Mouse (Mus musculus): Measurements from ENCODE around the gene Hspbap1.

The Hspbap1 gene

DNA sequence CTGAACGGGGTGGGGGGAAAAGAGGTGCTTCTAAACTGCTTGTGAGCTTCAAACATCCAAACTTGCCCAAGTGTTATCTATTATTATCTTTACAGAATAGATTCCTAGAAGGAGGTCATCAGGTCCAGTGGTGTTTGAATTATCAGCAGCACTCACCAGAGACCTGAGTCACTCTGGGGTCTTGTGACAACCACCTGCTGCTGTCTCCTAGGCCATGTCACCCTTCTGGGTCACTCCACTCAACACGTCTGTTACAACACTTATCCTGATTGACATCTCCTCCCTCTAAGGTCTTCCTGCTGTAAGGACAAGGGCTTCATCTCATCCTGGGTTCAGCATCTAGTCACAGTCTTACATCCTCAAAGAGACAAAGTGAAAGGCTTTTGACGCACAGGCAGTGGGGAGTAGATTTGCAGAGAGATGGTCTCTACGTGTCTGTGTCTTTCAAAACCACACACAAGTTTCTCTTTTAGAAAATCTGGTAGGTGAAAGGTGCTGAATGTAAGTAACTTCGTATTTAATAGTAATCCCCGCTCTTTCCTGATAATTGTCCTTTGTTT lies 21.9 kb downstream of the Hspbap1 start:
- no peak for DNase-seq (ENCODE audit: low spot score)

DNA sequence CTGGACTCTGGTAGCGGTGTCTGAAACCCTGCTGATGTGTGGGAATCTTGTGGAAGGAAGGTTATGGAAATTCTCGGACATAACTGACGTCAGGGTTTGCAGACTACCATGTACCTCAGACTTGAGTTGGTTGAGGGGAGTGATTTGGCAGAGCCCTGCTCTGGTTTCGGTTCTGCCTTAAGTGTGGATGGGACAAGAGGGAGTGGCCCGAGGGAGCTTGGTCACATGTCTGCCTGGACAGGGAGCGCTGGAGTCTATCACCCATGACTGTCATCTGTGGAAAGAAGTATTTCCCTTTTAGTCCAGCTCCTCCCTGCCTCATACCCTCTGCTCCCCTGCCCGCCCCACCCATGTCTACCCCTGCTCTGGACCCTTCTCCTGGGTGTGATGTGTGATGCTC lies 32.0 kb downstream of the Hspbap1 start:
- DNase-seq (ENCODE audit: low spot score) = no peak

DNA sequence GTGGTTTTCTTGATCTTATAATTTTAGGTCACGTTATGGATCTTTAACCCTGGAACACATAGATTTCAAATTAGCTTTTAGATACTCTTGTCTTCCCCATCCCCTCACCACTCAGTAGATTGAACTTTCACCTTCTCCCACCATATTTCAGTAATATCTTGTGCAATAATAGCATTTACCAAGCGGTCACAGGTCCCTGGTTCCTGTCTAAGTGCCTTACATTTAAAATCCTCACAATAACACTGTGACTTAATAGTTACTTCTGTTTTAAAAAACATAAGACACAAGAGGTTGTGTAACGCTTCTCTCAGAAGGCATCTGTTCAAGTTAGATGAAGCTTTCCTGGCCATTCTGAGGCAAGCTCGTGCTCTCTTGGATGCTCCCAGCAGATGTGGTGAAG lies 33.5 kb downstream of the Hspbap1 start:
- DNase-seq (ENCODE audit: low spot score) = no peak

GRCm38 (mm10) chr16:35806973-35807662 lies 36.9 kb downstream of the Hspbap1 start:
- DNase-seq (ENCODE audit: low spot score) = no peak

GRCm38 (mm10) chr16:35807663-35807992 lies 37.5 kb downstream of the Hspbap1 start:
- DNase-seq (ENCODE audit: low spot score) = no peak

GRCm38 (mm10) chr16:35808838-35809237 lies 38.7 kb downstream of the Hspbap1 start:
- DNase-seq (ENCODE audit: low spot score) = no peak

DNA sequence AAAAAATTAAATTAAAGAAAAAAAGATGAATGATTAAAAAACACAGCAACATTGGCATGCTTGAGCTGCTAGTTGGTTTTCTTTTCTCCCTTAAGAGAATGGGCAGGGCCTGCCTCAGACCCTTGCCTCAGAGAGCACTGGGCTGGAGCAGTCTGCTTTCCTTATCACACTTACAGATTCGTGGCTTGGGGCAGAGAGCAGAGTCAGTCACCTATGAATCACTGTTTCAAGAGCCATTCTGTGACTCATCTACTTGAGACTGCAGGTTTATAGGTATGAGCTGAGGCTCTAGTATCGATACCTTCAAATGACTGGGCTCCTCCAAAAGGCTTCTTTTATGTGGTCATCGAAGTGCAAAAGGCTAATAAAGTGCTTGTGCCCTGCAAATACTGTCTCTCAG lies 42.9 kb downstream of the Hspbap1 start:
- DNase-seq (ENCODE audit: low spot score) = no peak

DNA sequence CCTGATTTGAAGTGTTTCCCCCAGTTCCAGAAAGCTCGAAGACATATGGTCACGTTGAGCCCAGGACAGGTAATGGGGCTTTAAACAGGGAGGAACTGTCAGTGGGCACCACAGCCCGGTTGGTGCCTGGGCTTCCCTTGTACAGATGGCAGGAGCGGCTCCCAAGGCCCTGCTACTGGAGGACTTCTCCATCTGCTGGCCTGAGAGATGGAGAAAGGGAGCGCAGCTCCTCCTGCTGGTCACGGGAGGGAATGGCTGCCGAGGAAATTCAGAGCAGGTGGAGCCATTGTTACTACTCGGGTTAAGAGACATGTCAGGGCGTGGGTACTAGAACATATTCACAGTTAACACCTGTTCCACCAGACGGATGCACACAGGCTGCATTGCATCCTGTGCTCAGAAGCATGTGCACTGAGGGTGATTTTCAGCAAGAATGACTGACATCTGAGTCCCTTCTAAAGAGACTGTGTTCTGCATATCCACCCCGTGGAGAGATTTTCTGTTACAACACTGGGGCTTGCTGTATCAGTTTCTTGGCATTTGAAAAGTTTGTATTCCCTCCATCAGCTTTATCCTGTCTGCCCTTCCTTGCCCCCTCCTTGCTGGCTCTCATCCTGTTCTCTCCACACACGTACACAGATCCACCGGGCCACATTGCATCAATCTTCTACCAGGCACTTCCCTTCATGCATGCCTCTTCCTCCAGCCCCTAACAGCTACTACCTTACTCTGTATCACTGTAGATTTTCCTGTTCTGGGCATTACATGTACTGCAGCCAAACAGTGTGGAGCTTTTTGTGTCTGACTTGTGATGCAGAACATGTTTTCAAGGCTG lies 47.3 kb downstream of the Hspbap1 start:
- peak; percentile 77 for DNase-seq (ENCODE audit: low spot score)

GRCm38 (mm10) chr16:35829999-35830398 lies 59.8 kb downstream of the Hspbap1 start:
- no peak for DNase-seq (ENCODE audit: low spot score)

DNA sequence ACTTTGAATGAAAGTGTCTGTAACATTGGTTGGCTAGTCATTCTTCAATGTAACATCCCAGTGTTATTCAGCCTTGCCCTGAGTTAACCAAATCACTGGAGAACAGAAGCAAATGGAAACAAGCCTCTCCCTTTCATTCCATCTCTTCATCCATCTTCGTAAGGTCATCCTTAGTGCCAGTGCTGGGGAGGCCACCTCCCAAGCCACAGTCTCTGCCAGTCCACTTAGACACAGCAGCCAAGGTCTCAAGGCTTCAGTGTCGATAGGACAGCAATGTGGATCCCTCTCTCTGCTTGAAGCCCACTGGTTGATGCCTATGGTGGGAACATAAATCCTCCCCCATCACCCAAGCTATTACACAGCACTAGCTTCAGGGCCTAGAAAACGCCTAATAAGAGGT lies 62.8 kb downstream of the Hspbap1 start:
- DNase-seq (ENCODE audit: low spot score) = no peak

- no peak for DNase-seq (ENCODE audit: low spot score)
Measured at GRCm38 (mm10) chr16:35834653-35835052, 64.5 kb downstream of the Hspbap1 start.

DNA sequence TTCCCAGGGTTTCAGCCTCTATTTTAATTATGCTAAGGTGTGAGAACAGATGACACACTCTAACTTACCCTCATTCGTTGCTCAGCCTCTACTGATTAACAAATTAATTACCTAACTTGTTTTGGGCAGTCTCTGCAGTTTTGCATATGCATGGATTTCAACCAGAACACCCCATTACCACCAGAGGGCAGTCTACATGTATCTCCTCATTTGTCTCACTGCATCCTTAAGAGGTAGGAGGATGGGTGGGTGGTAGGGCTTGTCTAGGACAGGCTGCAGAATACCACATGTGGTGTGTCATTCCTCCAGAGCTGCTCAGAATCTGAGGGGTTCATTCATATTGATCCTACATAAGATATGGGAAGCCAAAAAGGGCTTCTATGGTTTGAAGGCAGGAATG lies 69.5 kb downstream of the Hspbap1 start:
- peak; percentile 29 for DNase-seq (ENCODE audit: low spot score)

DNA sequence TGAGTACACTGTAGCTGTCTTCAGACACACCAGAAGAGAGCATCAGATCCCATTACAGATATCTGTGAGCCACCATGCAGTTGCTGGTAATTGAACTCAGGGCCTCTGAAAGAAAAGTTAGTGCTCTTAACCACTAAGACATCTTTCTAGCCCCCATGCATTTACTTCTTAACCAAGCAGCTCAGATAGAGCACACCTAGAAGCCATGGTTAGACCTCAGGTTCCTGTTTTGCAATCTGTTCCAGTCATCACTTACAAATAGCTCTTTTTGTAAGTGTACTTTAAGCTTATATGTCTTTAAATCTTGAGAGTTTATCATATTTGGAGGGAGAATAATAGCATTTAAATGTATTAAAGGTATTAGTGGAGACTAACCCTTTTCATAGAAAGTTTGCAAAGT lies 77.0 kb downstream of the Hspbap1 start:
- no peak for DNase-seq (ENCODE audit: low spot score)

DNA sequence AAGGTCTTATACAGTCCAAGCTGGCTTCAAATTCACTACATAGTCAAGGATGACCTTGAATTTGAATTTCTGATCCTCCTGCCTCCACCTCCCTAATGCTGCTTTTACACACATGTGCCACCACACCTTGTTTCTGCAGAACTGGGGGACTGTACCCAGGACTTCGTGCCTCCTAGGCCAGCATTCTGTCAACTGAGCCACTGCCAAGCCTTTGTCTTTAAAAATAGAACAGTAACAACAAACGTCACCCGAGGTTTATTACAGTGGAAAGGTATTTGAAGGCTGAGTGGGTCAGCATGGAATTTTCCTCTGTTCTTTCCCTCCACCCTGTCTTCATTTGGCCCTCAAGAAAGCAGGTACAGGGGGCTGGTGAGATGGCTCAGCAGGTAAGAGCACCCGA lies 85.7 kb downstream of the Hspbap1 start:
- no peak for DNase-seq (ENCODE audit: low spot score)

DNA sequence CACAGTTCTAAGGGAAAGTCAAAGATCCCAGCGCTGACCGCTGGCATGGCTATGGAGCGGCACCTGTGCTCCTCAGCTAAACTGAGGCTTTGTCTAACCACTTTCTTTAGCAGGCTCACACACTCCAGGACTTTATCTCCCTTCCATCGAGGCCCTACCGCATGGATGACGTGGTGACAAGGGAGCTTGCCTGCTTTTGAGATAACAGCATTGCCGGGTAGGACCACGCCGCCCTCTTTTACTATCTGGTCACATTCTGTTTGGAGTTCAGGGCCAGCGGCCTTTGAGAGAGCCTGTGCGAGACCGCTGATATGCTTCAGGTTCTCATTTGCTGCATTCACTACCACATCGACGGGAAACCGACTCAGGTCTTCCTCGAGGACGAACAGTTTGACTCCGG lies 86.6 kb downstream of the Hspbap1 start:
- no peak for DNase-seq (ENCODE audit: low spot score)

- DNase-seq (ENCODE audit: low spot score) = no peak
Measured at GRCm38 (mm10) chr16:35860236-35860635, 90.1 kb downstream of the Hspbap1 start.

DNA sequence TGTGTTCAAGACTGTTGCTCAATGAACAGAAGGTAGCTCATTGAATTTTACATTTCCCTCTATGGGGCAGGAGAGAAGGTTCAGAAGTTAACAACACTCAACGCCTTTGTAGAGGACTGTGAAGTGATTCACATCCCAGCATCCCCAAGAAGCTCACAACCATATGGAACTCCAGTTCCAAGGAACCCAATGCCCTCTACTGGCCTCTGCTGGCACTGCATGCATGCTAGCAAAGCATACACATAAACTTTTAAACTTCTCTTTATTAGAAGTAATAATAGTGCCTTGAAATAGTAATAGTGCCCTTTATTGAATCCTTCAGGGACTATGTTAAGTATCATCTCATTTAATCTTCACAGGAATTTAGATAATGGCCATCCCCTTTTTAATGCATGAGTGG lies 91.9 kb downstream of the Hspbap1 start:
- no peak for DNase-seq (ENCODE audit: low spot score)

GRCm38 (mm10) chr16:35867726-35868125 lies 97.6 kb downstream of the Hspbap1 start:
- no peak for DNase-seq (ENCODE audit: low spot score)

GRCm38 (mm10) chr16:35869126-35869525 lies 99.0 kb downstream of the Hspbap1 start:
- DNase-seq (ENCODE audit: low spot score) = peak; percentile 9

DNA sequence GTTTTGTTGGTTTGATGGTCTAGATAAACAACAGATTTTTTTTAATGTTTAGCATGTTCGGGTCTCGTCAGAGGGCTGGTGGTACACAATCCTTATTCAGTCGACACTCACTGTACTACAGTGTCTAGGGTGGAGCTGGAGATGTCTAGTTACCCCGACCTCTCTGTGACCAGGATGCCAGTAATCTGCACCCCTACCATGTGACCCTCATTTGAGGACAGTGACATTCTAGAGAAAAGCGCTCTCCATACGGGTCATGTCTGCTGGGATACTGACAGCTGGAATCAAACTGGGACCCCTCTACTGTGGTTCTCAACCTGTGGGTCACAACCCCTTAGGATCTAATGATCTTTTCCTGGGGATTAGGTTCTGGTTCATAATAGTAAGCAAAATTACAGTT lies 99.5 kb downstream of the Hspbap1 start:
- no peak for DNase-seq (ENCODE audit: low spot score)

- DNase-seq (ENCODE audit: low spot score) = no peak
Measured at GRCm38 (mm10) chr16:35870581-35871047, 100.4 kb downstream of the Hspbap1 start.

DNA sequence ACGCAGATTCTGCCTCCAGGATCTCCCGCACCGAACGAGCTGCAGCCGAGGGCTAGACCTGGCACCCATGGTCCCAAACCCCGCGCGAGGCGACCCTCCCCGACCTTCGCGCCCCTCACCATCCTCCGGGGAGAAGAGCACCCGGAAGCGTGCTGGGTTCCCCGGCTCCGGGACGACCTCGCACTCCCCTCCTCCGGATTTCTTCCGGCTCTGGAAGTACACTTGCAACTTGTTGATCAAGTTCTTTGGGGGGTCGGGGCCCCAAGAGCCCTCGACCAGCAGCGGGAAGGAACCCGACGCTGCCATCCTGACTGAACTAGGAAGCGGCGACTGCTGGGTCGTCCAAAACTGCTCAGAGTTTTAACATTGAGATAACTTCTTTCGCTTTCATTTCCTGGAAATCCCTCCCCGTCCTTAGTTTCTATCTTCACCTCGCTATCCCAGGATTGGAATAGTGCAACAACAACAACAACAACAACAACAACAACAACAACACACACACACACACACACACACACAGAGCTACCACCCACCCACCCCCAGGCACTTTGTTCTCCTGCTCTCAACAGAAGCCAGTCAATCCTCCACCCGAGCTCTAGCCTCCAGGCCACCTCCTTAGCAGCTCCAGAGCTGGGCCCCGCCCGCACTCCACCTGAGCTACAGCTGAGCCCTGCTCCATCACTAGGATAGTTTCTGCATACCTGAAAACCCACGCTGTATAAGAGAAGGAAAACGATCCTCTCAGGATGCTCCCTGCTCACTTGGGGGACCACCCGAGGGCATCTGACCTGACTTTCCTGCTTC lies 101.1 kb downstream of the Hspbap1 start, which contains the start of gene Parp14:
Gene Parp14, minus strand, starts transcription at position 497 of the 804 bp plus-strand sequence.
- peak; percentile 52 for DNase-seq (ENCODE audit: low spot score)
